Mouse (Mus musculus) bone marrow macrophage, adult 2 months (primary cell): ENCODE measurements around the gene Slc31a2. TPM values are rescaled to one million over a fixed set of nuclear protein-coding genes. Genes with fewer than 3 reads are reported as not detected.

Experiments used
- H3K27ac ChIP-seq: 2 replicates; pipeline ENCODE4 v1.5.1; 2012; ENCODE audit warnings: low read depth, low read length; ENCODE audit not compliant: insufficient read depth
- H3K4me1 ChIP-seq: 2 replicates; pipeline ENCODE4 v1.6.1; 2012; ENCODE audit warnings: low read length; ENCODE audit not compliant: control insufficient read depth, insufficient read depth
- H3K4me3 ChIP-seq: 2 replicates; pipeline ENCODE4 v1.5.1; 2012; ENCODE audit warnings: mild to moderate bottlenecking, low read length, moderate library complexity; ENCODE audit not compliant: insufficient read depth
- CTCF ChIP-seq: IDR thresholded peaks from 2 replicates; pipeline ENCODE4 v1.5.1; 2012; ENCODE audit warnings: low read depth, mild to moderate bottlenecking, low read length, moderate library complexity
- POLR2A ChIP-seq: IDR thresholded peaks from 2 replicates; pipeline ENCODE4 v1.6.1; 2012; ENCODE audit warnings: mild to moderate bottlenecking, low read depth, low read length, borderline replicate concordance
- polyA plus RNA-seq: library from polyadenylated mRNA; stranded (reverse); fragments of >200 nt; gene quantifications from 2 replicates; pipeline ENCODE4 v1.2.4, GENCODE M21; 2012; ENCODE audit not compliant: missing spikeins, insufficient read depth, insufficient read length

Gene Slc31a2
- polyA plus RNA-seq, 1 experiment: 73.7 TPM

DNA sequence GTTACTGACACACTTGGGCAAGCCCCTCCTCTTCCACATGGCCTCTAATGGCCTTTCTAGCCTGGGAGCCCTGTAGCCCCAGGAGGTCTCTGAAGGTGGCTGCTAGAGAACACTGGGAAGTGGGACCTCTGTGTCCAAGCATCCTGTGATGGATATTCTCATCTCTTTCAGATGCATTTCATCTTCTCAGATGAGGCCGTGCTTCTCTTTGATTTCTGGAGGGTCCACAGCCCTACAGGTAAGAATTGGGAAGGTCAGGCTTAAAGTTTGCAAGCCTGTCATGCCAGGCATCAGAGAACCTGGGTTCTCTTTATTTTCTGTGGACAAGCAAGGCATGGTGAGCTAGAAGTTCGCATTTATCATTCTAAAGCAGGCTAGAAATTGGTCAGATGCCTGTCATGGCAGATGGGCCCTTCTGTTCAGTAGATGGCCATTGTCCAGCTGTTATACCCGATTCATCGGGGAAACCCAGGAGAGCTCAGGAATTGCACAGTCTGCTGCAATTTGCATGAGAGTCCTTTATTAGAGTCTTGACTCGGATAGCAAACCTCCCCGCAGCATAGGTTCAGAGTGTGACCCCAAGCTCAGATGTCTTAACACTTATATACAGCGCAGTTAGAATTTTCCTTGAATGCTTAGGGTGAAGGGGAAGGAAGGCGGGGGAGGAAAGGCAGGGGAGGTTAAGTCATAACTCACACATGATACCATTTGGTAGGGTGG is 30.3 kb downstream of the Slc31a2 start:
- H3K4me3 ChIP-seq: no peak overlapping the region
- H3K4me1 ChIP-seq: peaks cover 73% of the 10 kb centered on the region
- no peak for TF ChIP-seq POLR2A
- no peak for TF ChIP-seq CTCF
- no peak overlapping the region; the same call in 1 of the 2 replicates for H3K27ac ChIP-seq

DNA sequence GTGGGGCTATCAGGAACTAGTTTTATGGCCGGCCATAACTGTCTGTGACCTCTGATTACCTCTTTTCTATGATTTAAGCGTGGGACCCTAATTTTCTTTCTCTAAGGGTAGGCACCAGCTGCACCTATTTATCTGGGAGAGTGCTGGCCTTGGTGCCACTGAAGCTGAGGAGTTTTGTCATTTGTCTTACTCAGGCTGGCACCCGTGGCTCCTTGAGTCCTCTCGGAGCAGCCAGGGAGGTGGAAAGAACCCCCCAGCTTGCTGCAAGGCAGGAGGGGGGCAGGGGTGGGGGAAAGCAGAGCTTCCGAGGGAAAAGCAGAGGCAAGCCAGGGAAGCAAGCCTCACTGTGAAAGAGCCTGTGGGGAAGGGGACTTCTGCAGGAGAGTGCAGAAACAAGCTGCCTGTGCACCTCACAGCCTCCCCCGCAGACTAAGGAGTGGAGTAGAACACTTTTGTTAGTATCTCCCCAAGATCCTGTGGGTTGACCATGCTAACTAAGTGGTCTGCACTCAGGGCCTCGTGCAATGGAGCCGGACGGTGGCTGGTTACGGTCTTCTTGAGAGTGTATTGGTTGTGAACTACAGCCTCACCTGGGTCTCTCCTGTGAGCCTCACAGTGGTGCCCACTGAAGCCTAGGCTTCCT is 31.0 kb downstream of the Slc31a2 start:
- TF ChIP-seq POLR2A: no peak
- TF ChIP-seq CTCF: no peak
- peaks cover 74% of the 10 kb centered on the region for H3K4me1 ChIP-seq
- no peak overlapping the region for H3K4me3 ChIP-seq
- no peak overlapping the region for H3K27ac ChIP-seq

DNA sequence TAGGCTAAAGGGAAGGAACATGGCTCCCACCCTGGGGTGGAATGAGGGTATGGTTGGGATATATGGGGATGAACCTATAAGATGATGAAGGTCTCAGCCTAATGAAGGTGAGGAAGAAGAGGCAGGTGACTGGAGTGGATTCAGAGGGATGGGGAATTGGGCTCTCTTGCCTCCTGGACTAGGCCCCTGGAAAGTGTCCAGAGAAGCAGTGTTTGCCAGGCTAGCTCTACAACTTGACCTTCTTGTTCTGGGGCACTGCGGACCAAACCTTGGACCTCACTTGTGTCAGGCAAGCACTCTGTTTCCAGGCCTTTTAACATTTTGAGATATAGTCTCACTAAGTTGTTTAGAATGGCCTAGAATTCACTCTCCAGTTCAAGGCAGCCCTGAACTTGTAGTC is 32.4 kb downstream of the Slc31a2 start:
- H3K4me3 ChIP-seq: no peak overlapping the region
- TF ChIP-seq POLR2A (no peak), CTCF (no peak)
- peaks cover 62% of the 10 kb centered on the region for H3K4me1 ChIP-seq
- H3K27ac ChIP-seq: peak overlapping the region; percentile 6; the same call in 1 of the 2 replicates

DNA sequence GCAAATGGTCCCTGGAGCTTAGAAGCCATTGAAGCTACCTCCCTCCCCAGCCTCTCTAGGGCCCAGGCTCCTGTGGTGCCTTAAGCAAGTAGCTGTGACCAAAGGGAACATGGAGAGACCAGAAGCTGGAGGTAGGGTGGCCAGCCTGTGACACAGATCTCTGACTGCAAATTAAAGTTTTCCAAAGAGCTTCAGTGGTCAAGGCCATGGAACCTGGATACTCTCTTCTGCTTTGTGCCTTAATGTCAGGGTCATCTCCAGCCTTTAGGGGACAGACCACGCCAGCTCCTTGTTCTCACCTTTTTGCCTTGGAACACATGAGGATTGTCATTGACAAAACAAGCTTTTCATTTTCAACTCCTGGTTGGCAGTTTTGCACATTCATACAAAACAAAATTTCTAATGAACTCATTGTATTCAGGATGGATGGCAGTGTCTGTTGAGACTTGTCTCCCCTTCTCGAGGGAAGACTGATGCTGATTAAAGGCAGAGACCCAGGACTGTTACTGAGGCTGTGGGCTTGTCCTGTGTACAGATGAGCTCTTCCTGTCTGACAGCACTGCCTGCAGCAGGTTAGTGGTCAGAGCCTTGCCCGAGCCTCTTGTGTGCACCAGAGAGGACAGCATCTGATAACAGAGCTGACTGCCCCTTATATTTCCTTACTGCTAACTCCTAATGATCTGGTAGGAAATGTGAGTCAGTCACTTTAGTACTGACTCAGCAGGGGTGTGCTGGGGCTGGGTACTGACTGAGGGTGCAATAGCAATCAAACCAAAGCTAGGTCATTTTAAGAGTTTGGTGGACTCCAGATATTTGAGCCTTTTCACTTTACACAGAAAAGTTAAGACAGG is 35.1 kb downstream of the Slc31a2 start:
- Histone ChIP-seq H3K4me3 (no peak overlapping the region), H3K27ac (peak overlapping the region; percentile 19; the same call in 1 of the 2 replicates), H3K4me1 (peaks cover 41% of the 10 kb centered on the region)
- TF ChIP-seq POLR2A (no peak), CTCF (no peak)

DNA sequence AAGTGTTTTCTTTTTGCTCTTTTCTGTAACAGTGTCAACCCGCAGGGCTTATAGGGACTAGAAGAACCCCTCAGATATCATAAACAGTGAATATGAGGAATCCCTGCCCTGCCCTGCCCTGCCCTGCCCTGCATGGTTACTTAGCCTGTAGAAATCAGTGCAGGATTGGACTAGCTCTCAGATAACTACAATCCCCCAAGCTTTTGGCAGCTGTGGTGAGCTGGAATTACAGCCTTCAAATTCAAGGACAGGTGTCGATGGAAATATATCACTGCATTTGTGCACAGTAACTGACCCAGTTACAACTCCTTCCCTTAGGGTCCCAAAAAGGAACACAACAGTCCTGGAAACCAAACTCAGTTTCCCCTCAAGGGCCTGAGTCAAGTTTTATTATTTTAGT is 37.6 kb downstream of the Slc31a2 start:
- H3K4me3 ChIP-seq: no peak overlapping the region
- H3K27ac ChIP-seq: no peak overlapping the region
- no peak for TF ChIP-seq POLR2A
- no peak for TF ChIP-seq CTCF
- peaks cover 18% of the 10 kb centered on the region for H3K4me1 ChIP-seq

DNA sequence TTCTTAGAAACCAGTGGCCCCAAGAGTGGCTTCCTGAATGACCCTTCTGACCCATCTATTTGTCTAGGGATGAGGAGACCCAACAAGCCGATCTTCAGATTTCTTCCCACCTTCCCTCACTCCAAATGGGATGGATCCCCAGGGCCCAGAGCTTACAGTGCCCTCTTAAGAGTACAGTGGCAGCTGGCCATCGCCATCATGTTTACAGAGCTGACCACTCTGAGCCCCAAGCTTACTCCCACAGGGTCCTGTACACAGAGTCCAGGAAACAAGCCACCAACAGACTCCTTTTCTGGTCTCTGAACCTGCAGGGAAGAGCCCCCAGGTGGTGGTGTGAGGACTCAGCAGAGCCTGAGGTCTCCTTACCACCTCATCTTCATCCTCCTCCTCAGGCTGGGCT is 40.4 kb downstream of the Slc31a2 start:
- TF ChIP-seq POLR2A: no peak
- TF ChIP-seq CTCF: no peak
- Histone ChIP-seq H3K4me1 (peaks cover 7% of the 10 kb centered on the region), H3K27ac (no peak overlapping the region), H3K4me3 (no peak overlapping the region)

DNA sequence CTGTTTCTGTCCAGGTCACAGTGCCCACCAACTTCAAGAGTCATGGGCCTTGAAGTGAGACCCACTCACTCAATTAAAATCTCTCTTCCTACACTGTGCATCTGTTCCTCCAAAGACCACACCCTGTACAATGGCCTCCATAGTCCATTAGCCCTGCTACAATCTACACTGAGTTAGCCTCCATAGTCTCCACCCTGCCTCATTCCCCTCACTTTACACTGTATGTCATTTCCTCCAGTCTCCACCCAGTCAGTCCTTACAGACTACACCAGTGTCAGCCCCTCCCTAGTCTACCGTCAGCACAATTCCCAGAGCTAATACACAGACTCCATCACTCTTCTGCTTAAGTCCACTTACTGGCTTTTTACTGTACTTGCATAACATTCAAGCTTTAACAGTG is 40.9 kb downstream of the Slc31a2 start:
- Histone ChIP-seq H3K4me3 (no peak overlapping the region), H3K4me1 (peaks cover 10% of the 10 kb centered on the region), H3K27ac (no peak overlapping the region)
- TF ChIP-seq POLR2A (no peak), CTCF (no peak)

DNA sequence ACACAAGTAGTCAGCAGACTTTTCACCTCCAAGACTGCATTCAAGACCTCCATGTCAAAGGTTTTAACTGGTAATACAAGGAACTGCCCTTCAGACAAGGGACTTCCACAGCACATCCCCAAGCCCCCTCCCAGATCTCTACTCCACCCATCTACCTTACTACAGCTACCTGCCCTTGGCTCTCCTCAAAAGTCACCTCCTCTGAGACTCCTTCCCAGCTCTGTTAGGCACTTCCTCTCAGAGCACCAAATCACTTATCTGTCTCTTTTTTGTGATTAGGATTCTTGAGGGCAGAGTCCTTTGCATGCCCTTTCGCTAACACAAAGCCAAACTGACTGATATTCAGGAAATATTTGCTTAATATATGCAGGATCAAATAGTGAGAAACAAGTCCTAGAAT is 43.9 kb downstream of the Slc31a2 start:
- H3K4me3 ChIP-seq: no peak overlapping the region
- no peak overlapping the region for H3K27ac ChIP-seq
- no peak for TF ChIP-seq CTCF
- no peak for TF ChIP-seq POLR2A
- H3K4me1 ChIP-seq: peaks cover 8% of the 10 kb centered on the region

DNA sequence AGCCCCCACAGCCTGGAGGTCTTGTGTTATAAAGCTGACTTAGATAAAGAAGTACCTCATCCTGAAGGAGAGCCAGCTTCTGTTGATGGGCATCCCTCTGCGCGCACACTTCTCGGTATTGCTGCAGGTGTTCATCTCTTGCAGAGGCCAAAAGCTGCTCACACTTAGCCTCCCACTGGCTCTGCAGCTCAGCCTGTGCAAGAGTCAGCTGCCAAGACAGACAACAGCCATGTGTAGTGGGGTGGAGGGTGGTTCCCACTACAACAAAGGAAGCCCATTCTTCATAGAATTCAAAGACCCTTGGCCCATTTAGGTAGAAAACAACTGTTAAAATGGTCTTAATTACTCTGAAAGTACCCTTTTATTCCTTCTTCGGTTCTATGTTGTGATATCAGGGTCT is 44.5 kb downstream of the Slc31a2 start:
- Histone ChIP-seq H3K4me3 (no peak overlapping the region), H3K4me1 (peaks cover 8% of the 10 kb centered on the region), H3K27ac (no peak overlapping the region)
- TF ChIP-seq POLR2A (no peak), CTCF (no peak)

DNA sequence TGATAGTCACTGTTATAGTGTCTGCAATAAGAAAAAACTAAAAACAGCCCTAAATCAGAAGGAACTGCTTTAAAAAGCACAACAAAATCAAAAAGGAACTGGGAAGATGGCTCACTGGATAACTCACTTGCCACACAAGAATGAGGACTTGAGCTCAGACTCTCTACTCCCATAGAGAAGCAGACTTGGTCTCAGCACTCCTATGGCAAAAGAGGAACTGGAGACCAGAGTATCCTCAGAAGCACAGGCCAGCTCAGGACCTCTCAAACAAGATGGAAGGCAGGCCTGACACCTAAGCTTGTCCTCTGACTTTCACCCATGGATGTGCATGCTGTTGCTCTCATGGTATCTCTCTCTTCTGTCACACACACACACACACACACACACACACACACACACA is 46.0 kb downstream of the Slc31a2 start:
- peaks cover 10% of the 10 kb centered on the region for H3K4me1 ChIP-seq
- H3K27ac ChIP-seq: no peak overlapping the region
- TF ChIP-seq CTCF (no peak), POLR2A (no peak)
- no peak overlapping the region for H3K4me3 ChIP-seq
